Mouse (Mus musculus): ENCODE results near the gene Cfc1. TPM values are rescaled to one million over a fixed set of nuclear protein-coding genes. Genes with fewer than 3 reads are reported as not detected.
A peak's percentile ranks its signal among the peaks of the same experiment; 100 is the strongest.
"Not testable (repeated sequence)": the region's sequence is repeated elsewhere in the genome, so short reads cannot be mapped to it uniquely, and the experiment has no call there.

The Cfc1 gene
- 0.58 and 0.69 TPM in 2 replicates for total RNA-seq (2012; rRNA removed)

GRCm38 (mm10) chr1:34535043-34535698 is at the start of gene Cfc1:
TSS of gene Cfc1 (plus strand) at chr1:34535648.
- H3K9me3 ChIP-seq (ENCODE audit: control insufficient read depth, insufficient read depth, low read depth, low read length); DNase-seq (ENCODE audit: low read depth, low spot score); H3K36me3 ChIP-seq (ENCODE audit: control insufficient read depth, insufficient read depth, low read length, poor library complexity, severe bottlenecking); in situ Hi-C loops (cut with MboI; ENCODE audit: low sequenced_read_pairs in 2 of 2, unreplicated experiment in 2 of 2); H3K9ac ChIP-seq (ENCODE audit: insufficient read depth, low read depth, low read length, poor library complexity, severe bottlenecking); H3K27ac ChIP-seq (ENCODE audit: insufficient read depth, low read depth, low read length, poor library complexity, severe bottlenecking): not testable (repeated sequence)
- Histone ChIP-seq H3K4me1 (ENCODE audit: control insufficient read depth in 2 of 2, insufficient read depth in 2 of 2, low read length in 2 of 2, poor library complexity in 1 of 2) (peaks cover 0 to 12% of the 10 kb centered on the region in 2 experiments; a peak in 1 of 4 replicates), H3K4me3 (ENCODE audit: insufficient read depth in 1 of 2, low read depth in 1 of 2, low read length in 2 of 2, poor library complexity in 1 of 2, severe bottlenecking in 1 of 2) (peak within 1 kb of the TSS in 1 of 2 experiments; percentile 41; a peak in 1 of 4 replicates)

- in situ Hi-C loops (cut with MboI; ENCODE audit: low sequenced_read_pairs in 2 of 2, unreplicated experiment in 2 of 2), result no loop called here
- Histone ChIP-seq H3K9me3 (ENCODE audit: control insufficient read depth, insufficient read depth, low read depth, low read length) (no peaks in the 10 kb centered on the region), H3K36me3 (ENCODE audit: control insufficient read depth, insufficient read depth, low read length, poor library complexity, severe bottlenecking) (no peaks in the 10 kb centered on the region), H3K27ac (ENCODE audit: insufficient read depth, low read depth, low read length, poor library complexity, severe bottlenecking) (no peak overlapping the region), H3K4me3 (ENCODE audit: insufficient read depth in 1 of 2, low read depth in 1 of 2, low read length in 2 of 2, poor library complexity in 1 of 2, severe bottlenecking in 1 of 2) (no peak overlapping the region), H3K9ac (ENCODE audit: insufficient read depth, low read depth, low read length, poor library complexity, severe bottlenecking) (no peak overlapping the region), H3K4me1 (ENCODE audit: control insufficient read depth in 2 of 2, insufficient read depth in 2 of 2, low read length in 2 of 2, poor library complexity in 1 of 2) (peaks cover 0 to 2% of the 10 kb centered on the region in 2 experiments; a peak in 1 of 4 replicates)
- TF ChIP-seq MAFK (IDR thresholded peaks at IDR 0.05; ENCODE audit: insufficient read depth, low read depth, low read length) (no peak), ZC3H11A (IDR thresholded peaks at IDR 0.05; ENCODE audit: borderline replicate concordance, low read depth, low read length) (no peak), CHD2 (IDR thresholded peaks at IDR 0.05; ENCODE audit: low read depth, low read length) (no peak), ZNF384 (IDR thresholded peaks at IDR 0.05; ENCODE audit: low read depth, low read length) (no peak), HCFC1 (IDR thresholded peaks at IDR 0.05; ENCODE audit: borderline replicate concordance, insufficient read depth, low read length) (no peak)
- no peak for DNase-seq (ENCODE audit: low read depth, low spot score)
These were observed 48.1 kb upstream of the Cfc1 start for GRCm38 (mm10) chr1:34487383-34487782.

GRCm38 (mm10) chr1:34489852-34490541 is 45.5 kb upstream of the Cfc1 start:
- no peak overlapping the region for H3K9ac ChIP-seq (ENCODE audit: insufficient read depth, low read depth, low read length, poor library complexity, severe bottlenecking)
- no peaks in the 10 kb centered on the region for H3K36me3 ChIP-seq (ENCODE audit: control insufficient read depth, insufficient read depth, low read length, poor library complexity, severe bottlenecking)
- peaks cover 0 to 2% of the 10 kb centered on the region in 2 experiments; a peak in 1 of 4 replicates for H3K4me1 ChIP-seq (ENCODE audit: control insufficient read depth in 2 of 2, insufficient read depth in 2 of 2, low read length in 2 of 2, poor library complexity in 1 of 2)
- no peak overlapping the region for H3K4me3 ChIP-seq (ENCODE audit: insufficient read depth in 1 of 2, low read depth in 1 of 2, low read length in 2 of 2, poor library complexity in 1 of 2, severe bottlenecking in 1 of 2)
- H3K27ac ChIP-seq (ENCODE audit: insufficient read depth, low read depth, low read length, poor library complexity, severe bottlenecking), result no peak overlapping the region
- no peak for DNase-seq (ENCODE audit: low read depth, low spot score)
- TF ChIP-seq HCFC1 (IDR thresholded peaks at IDR 0.05; ENCODE audit: borderline replicate concordance, insufficient read depth, low read length) (no peak), ZC3H11A (IDR thresholded peaks at IDR 0.05; ENCODE audit: borderline replicate concordance, low read depth, low read length) (no peak), CHD2 (IDR thresholded peaks at IDR 0.05; ENCODE audit: low read depth, low read length) (no peak), MAFK (IDR thresholded peaks at IDR 0.05; ENCODE audit: insufficient read depth, low read depth, low read length) (no peak), ZNF384 (IDR thresholded peaks at IDR 0.05; ENCODE audit: low read depth, low read length) (no peak)
- no peaks in the 10 kb centered on the region for H3K9me3 ChIP-seq (ENCODE audit: control insufficient read depth, insufficient read depth, low read depth, low read length)
- in situ Hi-C loops (cut with MboI; ENCODE audit: low sequenced_read_pairs in 2 of 2, unreplicated experiment in 2 of 2), result no loop called here

- Histone ChIP-seq H3K9me3 (ENCODE audit: control insufficient read depth, insufficient read depth, low read depth, low read length) (no peaks in the 10 kb centered on the region), H3K36me3 (ENCODE audit: control insufficient read depth, insufficient read depth, low read length, poor library complexity, severe bottlenecking) (no peaks in the 10 kb centered on the region), H3K4me3 (ENCODE audit: insufficient read depth in 1 of 2, low read depth in 1 of 2, low read length in 2 of 2, poor library complexity in 1 of 2, severe bottlenecking in 1 of 2) (no peak overlapping the region), H3K9ac (ENCODE audit: insufficient read depth, low read depth, low read length, poor library complexity, severe bottlenecking) (no peak overlapping the region), H3K4me1 (ENCODE audit: control insufficient read depth in 2 of 2, insufficient read depth in 2 of 2, low read length in 2 of 2, poor library complexity in 1 of 2) (no peaks in the 10 kb centered on the region), H3K27ac (ENCODE audit: insufficient read depth, low read depth, low read length, poor library complexity, severe bottlenecking) (no peak overlapping the region)
- DNase-seq (ENCODE audit: low read depth, low spot score), result no peak
- no peak for TF ChIP-seq ZC3H11A (IDR thresholded peaks at IDR 0.05; ENCODE audit: borderline replicate concordance, low read depth, low read length)
- TF ChIP-seq MAFK (IDR thresholded peaks at IDR 0.05; ENCODE audit: insufficient read depth, low read depth, low read length), result no peak
- no peak for TF ChIP-seq HCFC1 (IDR thresholded peaks at IDR 0.05; ENCODE audit: borderline replicate concordance, insufficient read depth, low read length)
- TF ChIP-seq CHD2 (IDR thresholded peaks at IDR 0.05; ENCODE audit: low read depth, low read length), result no peak
- no peak for TF ChIP-seq ZNF384 (IDR thresholded peaks at IDR 0.05; ENCODE audit: low read depth, low read length)
- in situ Hi-C loops (cut with MboI; ENCODE audit: low sequenced_read_pairs in 2 of 2, unreplicated experiment in 2 of 2), result no loop called here
These were observed 44.0 kb upstream of the Cfc1 start for GRCm38 (mm10) chr1:34491480-34491879.
